Mouse (Mus musculus): ENCODE data around the gene Arid4a. TPM values are rescaled to one million over a fixed set of nuclear protein-coding genes. Genes with fewer than 3 reads are reported as not detected.

Gene Arid4a
- total and polyA plus RNA-seq, 3 experiments = 6.7 to 13.0 TPM; not detected in 1

DNA sequence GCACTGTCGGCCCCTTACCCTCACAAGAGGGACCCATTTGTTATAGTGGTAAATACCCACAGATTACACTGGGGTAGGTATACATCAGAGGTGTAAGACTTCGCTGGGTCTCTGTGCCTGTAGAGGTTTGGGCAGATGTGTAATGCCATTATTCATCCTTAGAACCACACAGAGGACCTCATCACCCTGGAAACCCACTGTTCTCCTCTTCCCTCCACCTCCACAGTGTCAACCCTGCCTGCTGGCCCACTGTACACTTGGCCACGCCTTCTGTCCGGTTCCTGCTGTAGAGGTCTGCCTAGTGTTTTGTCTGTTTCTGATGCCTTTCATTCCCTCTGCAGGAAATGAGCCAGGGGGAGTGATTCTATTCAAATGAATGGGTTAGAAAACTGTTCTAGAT lies 56.3 kb downstream of the Arid4a start:
- peaks cover 0 to 12% of the 10 kb centered on the region in 2 experiments; a peak in 1 of 4 replicates for H3K36me3 ChIP-seq (ENCODE audit: control insufficient read depth in 1 of 2, insufficient read depth in 2 of 2, low read length in 2 of 2)
- H3K4me3 ChIP-seq (ENCODE audit: control insufficient read depth in 1 of 2, insufficient read depth in 1 of 2, low read depth in 2 of 2, low read length in 2 of 2) = no peak overlapping the region
- TF ChIP-seq SIN3A (IDR thresholded peaks at IDR 0.05; ENCODE audit: low read length) = no peak
- TF ChIP-seq ZMIZ1 (IDR thresholded peaks at IDR 0.05; ENCODE audit: low read depth, low read length) = no peak
- no peak for TF ChIP-seq GATA1 (IDR thresholded peaks at IDR 0.05; ENCODE audit: low read depth, low read length)
- no peak for TF ChIP-seq MAX (IDR thresholded peaks at IDR 0.05; ENCODE audit: low read length)
- no peak for TF ChIP-seq JUND (IDR thresholded peaks at IDR 0.05; ENCODE audit: low read depth, low read length)
- no peak for TF ChIP-seq NELFE (IDR thresholded peaks at IDR 0.05; ENCODE audit: low read depth, low read length)
- TF ChIP-seq NRF1 (IDR thresholded peaks at IDR 0.05; ENCODE audit: insufficient read depth, low read depth, low read length, poor library complexity, severe bottlenecking) = no peak
- no peaks in the 10 kb centered on the region for H3K4me1 ChIP-seq (ENCODE audit: control insufficient read depth in 1 of 2, insufficient read depth in 2 of 2, low read length in 2 of 2)
- no peaks in the 10 kb centered on the region for H3K9me3 ChIP-seq (replicated peaks; ENCODE audit: insufficient read depth, low read length)
- no peaks in the 10 kb centered on the region for H3K27me3 ChIP-seq (ENCODE audit: control insufficient read depth in 1 of 2, insufficient read depth in 2 of 2, low read length in 2 of 2)
- no peak for DNase-seq (ENCODE audit: low read depth, low spot score)
- H3K79me2 ChIP-seq (ENCODE audit: control insufficient read depth, insufficient read depth, low read length, poor library complexity) = no peaks in the 10 kb centered on the region
- H3K9ac ChIP-seq (ENCODE audit: control insufficient read depth, low read depth, low read length, poor library complexity, severe bottlenecking) = no peak overlapping the region
- H3K27ac ChIP-seq (ENCODE audit: control insufficient read depth, low read depth, low read length) = no peak overlapping the region

DNA sequence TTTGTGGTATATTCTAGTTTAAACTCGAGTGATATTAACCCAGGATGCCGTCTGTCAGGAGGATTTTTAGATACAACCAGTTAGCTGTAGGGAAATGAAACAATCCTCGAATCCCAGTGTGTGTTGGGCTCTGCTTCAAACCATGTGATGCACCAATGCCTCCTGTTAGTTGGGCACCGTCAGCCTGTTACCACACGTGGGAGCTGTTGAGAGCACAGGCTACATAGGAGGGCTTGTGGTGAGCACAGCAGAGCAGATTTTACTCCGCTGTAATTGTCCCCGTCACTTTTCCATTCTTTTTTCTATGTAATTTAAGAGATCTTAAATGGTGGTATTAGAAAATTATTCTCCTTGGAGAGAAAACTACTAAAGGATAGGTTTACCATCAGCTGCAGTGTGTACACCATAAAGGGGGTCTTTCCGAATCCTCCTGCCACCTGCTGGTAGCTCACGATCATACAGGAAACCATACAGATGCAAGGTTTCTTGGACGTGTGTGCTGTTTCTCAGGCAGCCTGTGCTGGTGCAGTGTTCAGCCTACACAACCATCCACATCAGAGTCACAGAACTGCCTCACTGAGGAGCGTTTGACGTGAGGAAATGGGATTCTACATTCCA lies 57.4 kb downstream of the Arid4a start:
- H3K27ac ChIP-seq (ENCODE audit: control insufficient read depth, low read depth, low read length) = no peak overlapping the region
- H3K79me2 ChIP-seq (ENCODE audit: control insufficient read depth, insufficient read depth, low read length, poor library complexity) = no peaks in the 10 kb centered on the region
- H3K9me3 ChIP-seq (replicated peaks; ENCODE audit: insufficient read depth, low read length) = no peaks in the 10 kb centered on the region
- H3K27me3 ChIP-seq (ENCODE audit: control insufficient read depth in 1 of 2, insufficient read depth in 2 of 2, low read length in 2 of 2) = no peaks in the 10 kb centered on the region
- peak; percentile 58 for DNase-seq (ENCODE audit: low read depth, low spot score)
- TF ChIP-seq SIN3A (IDR thresholded peaks at IDR 0.05; ENCODE audit: low read length) (no peak), ZMIZ1 (IDR thresholded peaks at IDR 0.05; ENCODE audit: low read depth, low read length) (no peak), CTCF (IDR thresholded peaks at IDR 0.05 in 2 of 3, conservative IDR thresholded peaks at IDR 0.05 in 1 of 3; ENCODE audit: control insufficient read depth in 1 of 3, insufficient read depth in 1 of 3, low read depth in 2 of 3, low read length in 3 of 3, poor library complexity in 1 of 3, severe bottlenecking in 1 of 3) (peak; percentile 33 to 50 (median 35)), MXI1 (IDR thresholded peaks at IDR 0.05; ENCODE audit: low read depth, low read length) (no peak), SMC3 (IDR thresholded peaks at IDR 0.05; ENCODE audit: low read depth, low read length) (peak; percentile 17; the same call in 1 of the 2 replicates)
- H3K9ac ChIP-seq (ENCODE audit: control insufficient read depth, low read depth, low read length, poor library complexity, severe bottlenecking) = no peak overlapping the region
- H3K4me3 ChIP-seq (ENCODE audit: control insufficient read depth in 1 of 2, insufficient read depth in 1 of 2, low read depth in 2 of 2, low read length in 2 of 2) = no peak overlapping the region
- peaks cover 0 to 12% of the 10 kb centered on the region in 2 experiments; a peak in 1 of 4 replicates for H3K36me3 ChIP-seq (ENCODE audit: control insufficient read depth in 1 of 2, insufficient read depth in 2 of 2, low read length in 2 of 2)
- H3K4me1 ChIP-seq (ENCODE audit: control insufficient read depth in 1 of 2, insufficient read depth in 2 of 2, low read length in 2 of 2) = no peaks in the 10 kb centered on the region

DNA sequence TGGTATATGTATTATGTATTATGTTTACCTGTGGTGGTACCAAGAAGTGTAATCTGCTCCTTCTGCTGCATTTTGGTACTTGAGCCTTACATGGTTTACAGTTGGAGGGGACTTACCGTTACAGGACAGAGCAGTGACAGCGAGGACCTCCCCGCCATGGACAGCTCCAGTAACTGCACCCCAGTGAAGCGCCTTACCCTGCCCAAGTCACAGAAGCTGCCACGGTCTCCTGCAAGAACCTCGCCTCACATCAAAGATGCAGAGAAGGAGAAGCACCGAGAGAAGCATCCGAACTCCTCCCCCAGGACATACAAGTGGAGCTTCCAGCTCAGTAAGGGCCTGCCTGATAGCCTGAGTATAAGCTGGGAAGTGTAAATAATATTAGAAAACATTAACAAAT lies 70.5 kb downstream of the Arid4a start:
- Histone ChIP-seq H3K27me3 (ENCODE audit: control insufficient read depth in 1 of 2, insufficient read depth in 2 of 2, low read length in 2 of 2) (no peaks in the 10 kb centered on the region), H3K4me1 (ENCODE audit: control insufficient read depth in 1 of 2, insufficient read depth in 2 of 2, low read length in 2 of 2) (no peaks in the 10 kb centered on the region), H3K9ac (ENCODE audit: control insufficient read depth, low read depth, low read length, poor library complexity, severe bottlenecking) (no peak overlapping the region), H3K36me3 (ENCODE audit: control insufficient read depth in 1 of 2, insufficient read depth in 2 of 2, low read length in 2 of 2) (no peaks in the 10 kb centered on the region; a peak in 1 of 4 replicates), H3K9me3 (replicated peaks; ENCODE audit: insufficient read depth, low read length) (no peaks in the 10 kb centered on the region), H3K4me3 (ENCODE audit: control insufficient read depth in 1 of 2, insufficient read depth in 1 of 2, low read depth in 2 of 2, low read length in 2 of 2) (no peak overlapping the region), H3K79me2 (ENCODE audit: control insufficient read depth, insufficient read depth, low read length, poor library complexity) (no peaks in the 10 kb centered on the region), H3K27ac (ENCODE audit: control insufficient read depth, low read depth, low read length) (no peak overlapping the region)
- TF ChIP-seq NELFE (IDR thresholded peaks at IDR 0.05; ENCODE audit: low read depth, low read length) (no peak), TCF12 (IDR thresholded peaks at IDR 0.05; ENCODE audit: low read depth, low read length) (no peak), ZC3H11A (IDR thresholded peaks at IDR 0.05; ENCODE audit: low read depth, low read length) (no peak), MYB (IDR thresholded peaks at IDR 0.05; ENCODE audit: low read depth, low read length) (no peak), MAFK (IDR thresholded peaks at IDR 0.05; ENCODE audit: borderline replicate concordance, low read depth, low read length) (no peak), ZMIZ1 (IDR thresholded peaks at IDR 0.05; ENCODE audit: low read depth, low read length) (no peak), ELF1 (IDR thresholded peaks at IDR 0.05; ENCODE audit: low read depth, low read length) (no peak), USF1 (IDR thresholded peaks at IDR 0.05; ENCODE audit: low read depth, low read length) (no peak), TAL1 (IDR thresholded peaks at IDR 0.05; ENCODE audit: low read length) (no peak), USF2 (IDR thresholded peaks at IDR 0.05; ENCODE audit: borderline replicate concordance in 1 of 2, insufficient read depth in 1 of 2, low read depth in 1 of 2, low read length in 2 of 2) (no peak), RAD21 (IDR thresholded peaks at IDR 0.05; ENCODE audit: low read depth, low read length) (no peak), MYC (IDR thresholded peaks at IDR 0.05; ENCODE audit: low read depth, low read length) (no peak)
- no peak for DNase-seq (ENCODE audit: low read depth, low spot score)
